In the genomic region with DNA sequence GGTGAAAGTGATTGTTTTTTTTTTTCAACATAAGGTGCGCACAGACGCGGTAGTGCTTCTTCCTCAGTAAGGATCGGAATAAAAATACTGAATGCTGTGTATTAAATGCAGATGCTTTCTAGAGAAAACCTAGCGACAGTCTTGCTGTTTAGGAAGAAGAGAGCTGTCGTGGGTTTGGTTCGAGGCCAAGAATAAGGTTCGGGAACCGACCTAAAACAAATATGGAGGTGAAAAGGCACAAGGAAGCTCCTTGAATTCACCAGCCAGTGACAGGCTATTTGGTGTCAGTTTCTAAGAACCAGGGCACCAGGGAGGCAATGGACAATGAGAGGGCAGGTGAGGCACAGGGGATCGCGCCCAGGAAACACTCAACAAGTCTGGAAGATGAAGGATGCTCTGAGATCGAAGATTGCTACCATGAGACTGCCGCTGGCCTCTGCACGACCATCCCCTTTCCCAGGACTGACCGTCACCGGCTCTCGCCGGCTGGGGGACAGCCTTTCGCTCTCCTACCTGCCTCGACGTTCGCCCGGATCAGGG, we compare ENCODE assay signal across 8 mouse cellular contexts. TPM values are rescaled to one million over a fixed set of nuclear protein-coding genes. Genes with fewer than 3 reads are reported as not detected.
DNase-seq lines count a peak whose midpoint lies in the region; ATAC-seq and TF ChIP-seq lines count a peak whose summit lies in the region.

No protein-coding gene starts in this region.

- peak overlapping the region; percentile 79 for H3K4me3 ChIP-seq in heart, embryonic 11.5 days (ENCODE audit: low read depth, low read length)
- peak overlapping the region; percentile 88 for H3K4me3 ChIP-seq in ES-Bruce4 (ENCODE audit: low read depth, low read length)
- H3K4me3 ChIP-seq in forebrain, embryonic 12.5 days (replicated peaks), result peak overlapping the region; percentile 94
- peak overlapping the region; percentile 88 for H3K4me3 ChIP-seq in limb, embryonic 10.5 days
- peak overlapping the region; percentile 75 for H3K4me3 ChIP-seq in olfactory bulb, adult 2 months (ENCODE audit: insufficient read depth, low read depth, low read length)

- H3K36me3 ChIP-seq in heart, embryonic 11.5 days (ENCODE audit: control insufficient read depth, insufficient read depth, low read length), result no peaks in the 10 kb centered on the region
- H3K36me3 ChIP-seq in ES-Bruce4 (ENCODE audit: control insufficient read depth, insufficient read depth, low read length, poor library complexity, severe bottlenecking), result no peaks in the 10 kb centered on the region
- no peaks in the 10 kb centered on the region for H3K36me3 ChIP-seq in forebrain, embryonic 12.5 days (replicated peaks)
- no peaks in the 10 kb centered on the region for H3K36me3 ChIP-seq in limb, embryonic 10.5 days

- H3K4me2 ChIP-seq in heart, embryonic 11.5 days, result peak overlapping the region; percentile 86
- peak overlapping the region; percentile 77 for H3K4me2 ChIP-seq in forebrain, embryonic 12.5 days

- TF ChIP-seq CTCF in ES-Bruce4 (IDR thresholded peaks at IDR 0.05; ENCODE audit: low read depth, low read length), result no peak
- TF ChIP-seq CTCF in olfactory bulb, adult 2 months (IDR thresholded peaks at IDR 0.05; ENCODE audit: insufficient read depth, low read depth, low read length), result no peak

- peaks cover 10% of the 10 kb centered on the region for H3K27me3 ChIP-seq in heart, embryonic 11.5 days (ENCODE audit: control insufficient read depth, insufficient read depth, low read length)
- H3K27me3 ChIP-seq in ES-Bruce4 (ENCODE audit: control insufficient read depth, insufficient read depth, low read length, poor library complexity, severe bottlenecking), result peaks cover 20% of the 10 kb centered on the region
- H3K27me3 ChIP-seq in forebrain, embryonic 12.5 days, result no peaks in the 10 kb centered on the region
- H3K27me3 ChIP-seq in limb, embryonic 10.5 days (ENCODE audit: low read depth, poor library complexity, severe bottlenecking), result peaks cover 3% of the 10 kb centered on the region; the same call in 1 of the 2 replicates

- H3K9me3 ChIP-seq in heart, embryonic 11.5 days (replicated peaks; ENCODE audit: control insufficient read depth, low read length), result no peaks in the 10 kb centered on the region
- no peaks in the 10 kb centered on the region for H3K9me3 ChIP-seq in ES-Bruce4 (replicated peaks; ENCODE audit: control insufficient read depth, insufficient read depth, low read length, poor library complexity, severe bottlenecking)
- no peaks in the 10 kb centered on the region for H3K9me3 ChIP-seq in forebrain, embryonic 12.5 days
- H3K9me3 ChIP-seq in limb, embryonic 10.5 days (replicated peaks), result no peaks in the 10 kb centered on the region

- peaks cover 2% of the 10 kb centered on the region; the same call in 1 of the 2 replicates for H3K4me1 ChIP-seq in heart, embryonic 11.5 days (ENCODE audit: control insufficient read depth, insufficient read depth, low read length)
- no peaks in the 10 kb centered on the region for H3K4me1 ChIP-seq in ES-Bruce4 (ENCODE audit: control insufficient read depth, insufficient read depth, low read length)
- peaks cover 25% of the 10 kb centered on the region for H3K4me1 ChIP-seq in forebrain, embryonic 12.5 days
- peaks cover 31% of the 10 kb centered on the region for H3K4me1 ChIP-seq in limb, embryonic 10.5 days
- H3K4me1 ChIP-seq in olfactory bulb, adult 2 months (ENCODE audit: control insufficient read depth, insufficient read depth, low read length), result peaks cover 8% of the 10 kb centered on the region; the same call in 1 of the 2 replicates

- no peak for TF ChIP-seq EP300 in ES-Bruce4 (IDR thresholded peaks at IDR 0.05; ENCODE audit: insufficient read depth, low read depth, low read length)

- H3K27ac ChIP-seq in heart, embryonic 11.5 days (ENCODE audit: low read depth, low read length), result no peak overlapping the region
- no peak overlapping the region for H3K27ac ChIP-seq in ES-Bruce4 (ENCODE audit: insufficient read depth, low read length)
- peak overlapping the region; percentile 99 for H3K27ac ChIP-seq in forebrain, embryonic 12.5 days
- peak overlapping the region; percentile 100 for H3K27ac ChIP-seq in limb, embryonic 10.5 days
- H3K27ac ChIP-seq in olfactory bulb, adult 2 months (ENCODE audit: insufficient read depth, low read depth, low read length), result peak overlapping the region; percentile 31

- DNase-seq in heart, postnatal 36 days, result no peak
- no peak for DNase-seq in limb, embryonic 10.5 days (ENCODE audit: low spot score)
- DNase-seq in T-cell, adult 2 months (ENCODE audit: low spot score), result no peak
- DNase-seq in layer of hippocampus, adult 18-20 months (ENCODE audit: low spot score in 2 of 2), result no peak

- ATAC-seq in heart, embryonic 11.5 days (replicated peaks; ENCODE audit: insufficient number of reproducible peaks, low FRiP score, low TSS enrichment), result no peak; the same call in 1 of the 2 replicates
- ATAC-seq in forebrain, embryonic 12.5 days (ENCODE audit: low FRiP score), result no peak

- intact Hi-C loops in heart, postnatal 36 days (cut with DNase I), result loop anchor here (1.0 to 10.0 kb wide), 3 partner anchors 66 to 358 kb away; partner anchors contain the start of genes Btbd1 and Whamm

- no peak for TF ChIP-seq POLR2A in ES-Bruce4 (IDR thresholded peaks at IDR 0.05; ENCODE audit: insufficient read depth, low read length)
- no peak for TF ChIP-seq POLR2A in olfactory bulb, adult 2 months (IDR thresholded peaks at IDR 0.05; ENCODE audit: insufficient read depth, low read depth, low read length)

- peak overlapping the region; percentile 84 for H3K9ac ChIP-seq in heart, embryonic 11.5 days (ENCODE audit: low read depth, low read length)
- peak overlapping the region; percentile 96 for H3K9ac ChIP-seq in ES-Bruce4 (ENCODE audit: low read depth, poor library complexity, severe bottlenecking)
- peak overlapping the region; percentile 98 for H3K9ac ChIP-seq in forebrain, embryonic 12.5 days

- WGBS in heart, embryonic 11.5 days (ENCODE audit: insufficient replicate concordance), result 12% methylated on average over 20 of the region's 23 CpGs
- 4% methylated on average over 23 of the region's 23 CpGs for WGBS in forebrain, embryonic 12.5 days
- WGBS in limb, embryonic 10.5 days, result 10% methylated on average over 23 of the region's 23 CpGs
- WGBS in olfactory bulb, adult 2 months, result 1% methylated on average over 23 of the region's 23 CpGs

RNA-seq across cellular contexts. Expression of gene Hdgfl3, which starts 1.1 kb away (rescaled TPM):
- 11.0 and 11.9 TPM in 2 replicates for polyA plus RNA-seq in heart, embryonic 11.5 days (2014; fragmentation: Nextera tagmentation; extraction: Ambion mirVana)
- 1 to 10 TPM; 6.7 to 9.0 TPM for total RNA-seq in heart, postnatal 36 days (2021)
- 8.3 TPM in 2 replicates for polyA plus RNA-seq in ES-Bruce4 (2011; ENCODE audit: insufficient read depth, insufficient read length, low read depth, missing spikeins)
- 55.8 and 56.5 TPM in 2 replicates for polyA plus RNA-seq in forebrain, embryonic 12.5 days (2016; fragmentation: Nextera tagmentation; extraction: Ambion mirVana)
- 24.2 and 29.8 TPM in 2 replicates for polyA plus RNA-seq in limb, embryonic 10.5 days (2016; fragmentation: Nextera tagmentation; extraction: Ambion mirVana)
- polyA plus RNA-seq in olfactory bulb, adult 2 months (2012; ENCODE audit: insufficient read depth, insufficient read length, low replicate concordance, missing spikeins), result not detected in 2 replicates
- total RNA-seq in layer of hippocampus, adult 18-20 months (2021), result 10 to 100 TPM; 61.4 to 62.0 TPM

RNA-seq across cellular contexts. Expression of gene Bnc1, which starts 59.0 kb away (rescaled TPM):
- polyA plus RNA-seq in heart, embryonic 11.5 days (2014; fragmentation: Nextera tagmentation; extraction: Ambion mirVana), result 8.5 and 8.6 TPM in 2 replicates
- total RNA-seq in heart, postnatal 36 days (2021), result 1 to 10 TPM; 1.5 to 1.9 TPM
- 0.30 TPM in 1 of 2 replicates, not detected in the other for polyA plus RNA-seq in ES-Bruce4 (2011; ENCODE audit: insufficient read depth, insufficient read length, low read depth, missing spikeins)
- polyA plus RNA-seq in forebrain, embryonic 12.5 days (2016; fragmentation: Nextera tagmentation; extraction: Ambion mirVana), result 0.33 and 0.40 TPM in 2 replicates
- 3.0 and 4.0 TPM in 2 replicates for polyA plus RNA-seq in limb, embryonic 10.5 days (2016; fragmentation: Nextera tagmentation; extraction: Ambion mirVana)
- not detected in 2 replicates for polyA plus RNA-seq in olfactory bulb, adult 2 months (2012; ENCODE audit: insufficient read depth, insufficient read length, low replicate concordance, missing spikeins)
- total RNA-seq in layer of hippocampus, adult 18-20 months (2021), result under 1 TPM in 1 of 2 experiments, not detected in 1; 0.07 TPM

Comparison
In these comparisons a context has a peak if more than half of its experiments do, and no peak if none do; other contexts are left out.
1. H3K27ac ChIP-seq: peak in forebrain, embryonic 12.5 days (single experiment), limb, embryonic 10.5 days (single experiment) and olfactory bulb, adult 2 months (single experiment); none in heart, embryonic 11.5 days (single experiment) and ES-Bruce4 (single experiment).
2. Peak in every context shown above with its lines, with median percentiles within 50 percentile points of each other: H3K4me3 ChIP-seq and H3K9ac ChIP-seq.